Mouse (Mus musculus) embryonic fibroblast, embryonic 13.5 days (primary cell): Measurements from ENCODE around the gene Myo1b. TPM values are rescaled to one million over a fixed set of nuclear protein-coding genes. Genes with fewer than 3 reads are reported as not detected.

ENCODE experiments used
- H3K27ac ChIP-seq: 2 replicates; pipeline ENCODE4 v1.5.1; 2012; ENCODE audit warnings: low read length, control low read depth, inconsistent platforms; ENCODE audit not compliant: insufficient read depth
- H3K4me1 ChIP-seq: 2 replicates; pipeline ENCODE4 v1.6.1; 2011; ENCODE audit warnings: low read length; ENCODE audit not compliant: control insufficient read depth, insufficient read depth
- H3K4me3 ChIP-seq: 2 replicates; pipeline ENCODE4 v1.5.1; 2011; ENCODE audit warnings: mild to moderate bottlenecking, control low read depth, low read length; ENCODE audit not compliant: insufficient read depth
- CTCF ChIP-seq: IDR thresholded peaks from 2 replicates; pipeline ENCODE4 v1.5.1; 2011; ENCODE audit warnings: mild to moderate bottlenecking, control low read depth, low read length, moderate library complexity, borderline replicate concordance; ENCODE audit not compliant: insufficient read depth
- POLR2A ChIP-seq: IDR thresholded peaks from 2 replicates; pipeline ENCODE4 v1.6.1; 2011; ENCODE audit warnings: low read depth, mild to moderate bottlenecking, control low read depth, low read length, moderate library complexity
- polyA plus RNA-seq: library from polyadenylated mRNA; stranded (reverse); fragments of >200 nt; gene quantifications from 2 replicates; pipeline ENCODE4 v1.2.4, GENCODE M21; 2011; ENCODE audit warnings: low read depth; ENCODE audit not compliant: missing spikeins, insufficient read length

Myo1b gene
- polyA plus RNA-seq, 1 experiment: 66.5 TPM

DNA sequence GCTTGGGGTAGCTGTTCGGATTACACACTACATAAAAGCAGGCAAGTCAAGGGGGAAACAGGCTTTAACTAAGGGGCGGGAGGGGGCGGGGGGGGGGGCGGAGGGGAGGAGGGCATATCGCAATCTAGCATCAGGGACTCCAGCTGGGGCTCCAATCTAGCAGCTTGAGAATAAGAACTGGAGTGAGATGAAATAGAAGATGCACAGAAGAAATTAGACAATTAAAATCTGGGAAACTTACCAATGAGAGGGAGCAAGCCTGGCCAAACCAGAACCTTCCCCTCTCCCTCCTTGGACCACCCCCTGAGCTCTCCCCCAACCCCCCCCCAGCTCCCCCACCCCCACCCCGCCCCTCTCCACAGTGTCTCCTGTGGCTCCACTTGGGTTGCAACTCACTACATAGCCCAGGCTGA, 18.7 kb downstream of the Myo1b start:
- no peak overlapping the region for H3K4me3 ChIP-seq
- no peaks in the 10 kb centered on the region; the same call in 1 of the 2 replicates for H3K4me1 ChIP-seq
- TF ChIP-seq POLR2A (no peak), CTCF (no peak)
- H3K27ac ChIP-seq: no peak overlapping the region

DNA sequence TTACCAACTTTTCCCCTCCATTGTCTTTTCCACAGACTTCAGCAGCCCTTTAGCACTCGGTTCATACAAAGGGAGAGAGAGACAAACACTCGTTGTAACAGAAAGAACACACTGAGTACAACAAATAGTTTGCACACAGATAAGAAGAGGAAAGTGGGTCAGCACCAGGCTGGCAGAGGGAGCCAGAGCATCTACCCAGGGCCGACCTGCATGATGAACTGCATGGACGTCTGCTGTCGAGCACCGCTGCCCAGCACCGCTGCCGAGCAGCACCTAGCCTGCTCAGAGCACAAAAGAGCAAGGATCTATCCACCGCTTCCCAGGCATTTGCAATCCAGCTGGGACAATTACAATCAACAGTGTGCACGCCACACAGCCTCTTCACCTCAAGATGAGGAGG, 19.9 kb downstream of the Myo1b start:
- Histone ChIP-seq H3K4me1 (no peaks in the 10 kb centered on the region; the same call in 1 of the 2 replicates), H3K27ac (no peak overlapping the region), H3K4me3 (no peak overlapping the region)
- no peak for TF ChIP-seq CTCF
- TF ChIP-seq POLR2A: no peak

DNA sequence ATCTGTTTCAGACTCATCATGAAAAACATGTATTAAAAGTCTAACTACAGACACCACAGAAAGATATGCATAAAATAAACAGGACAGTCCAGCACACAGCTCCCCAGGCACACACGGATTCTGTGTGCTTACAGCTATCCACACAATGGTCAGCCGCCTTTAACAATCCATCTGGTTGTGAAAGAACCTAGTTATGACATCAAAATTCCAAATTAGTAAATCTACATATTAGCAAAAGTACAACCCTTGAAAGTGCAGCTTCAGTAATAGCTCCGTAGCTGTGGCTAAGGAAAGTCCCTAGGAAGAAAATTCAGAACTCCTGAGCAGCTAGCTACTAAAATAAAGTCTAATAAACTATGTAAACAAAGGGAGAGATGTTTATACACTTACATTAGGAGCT, 21.1 kb downstream of the Myo1b start:
- TF ChIP-seq POLR2A (no peak), CTCF (no peak)
- H3K27ac ChIP-seq: no peak overlapping the region
- no peak overlapping the region for H3K4me3 ChIP-seq
- no peaks in the 10 kb centered on the region; the same call in 1 of the 2 replicates for H3K4me1 ChIP-seq

DNA sequence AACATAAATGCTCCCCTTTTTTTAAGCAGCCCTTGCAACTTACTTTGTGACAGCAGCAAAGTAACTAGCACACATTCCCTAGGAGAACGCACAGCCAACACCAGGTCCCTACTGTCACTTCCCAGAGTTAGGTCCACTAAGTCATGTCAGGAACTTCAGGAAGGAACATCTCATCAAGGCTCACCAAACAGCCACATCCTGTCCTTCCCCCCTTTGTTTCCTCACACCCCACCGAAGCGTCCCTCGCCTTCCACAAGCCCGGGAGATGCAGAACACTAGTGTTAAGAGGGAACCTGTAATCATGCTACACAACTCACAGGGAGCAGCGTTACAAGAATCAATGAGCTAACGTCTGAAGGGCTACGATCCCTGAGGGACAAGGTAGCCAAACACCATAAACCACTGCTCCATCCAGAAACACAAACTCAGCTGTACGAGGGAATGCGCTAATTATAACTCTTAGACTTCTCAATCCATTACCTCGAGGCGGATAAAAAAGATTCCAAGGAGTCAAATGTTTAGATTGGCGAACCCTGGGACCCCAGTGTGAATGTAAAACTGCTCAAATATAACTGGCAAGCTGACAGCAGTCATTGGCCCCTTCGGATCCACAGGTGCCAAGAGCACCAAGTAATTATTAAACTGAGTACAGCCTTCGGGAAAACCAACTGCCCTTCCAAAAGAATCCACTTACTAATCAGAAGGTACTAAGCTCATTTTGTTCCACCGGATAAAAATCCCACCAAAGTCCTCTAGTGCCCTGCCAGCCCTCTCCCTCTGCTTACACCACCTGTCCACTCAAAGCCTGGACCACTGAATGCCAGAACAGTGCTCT, 22.1 kb downstream of the Myo1b start:
- TF ChIP-seq POLR2A (no peak), CTCF (no peak)
- Histone ChIP-seq H3K27ac (no peak overlapping the region), H3K4me3 (no peak overlapping the region), H3K4me1 (no peaks in the 10 kb centered on the region; the same call in 1 of the 2 replicates)

DNA sequence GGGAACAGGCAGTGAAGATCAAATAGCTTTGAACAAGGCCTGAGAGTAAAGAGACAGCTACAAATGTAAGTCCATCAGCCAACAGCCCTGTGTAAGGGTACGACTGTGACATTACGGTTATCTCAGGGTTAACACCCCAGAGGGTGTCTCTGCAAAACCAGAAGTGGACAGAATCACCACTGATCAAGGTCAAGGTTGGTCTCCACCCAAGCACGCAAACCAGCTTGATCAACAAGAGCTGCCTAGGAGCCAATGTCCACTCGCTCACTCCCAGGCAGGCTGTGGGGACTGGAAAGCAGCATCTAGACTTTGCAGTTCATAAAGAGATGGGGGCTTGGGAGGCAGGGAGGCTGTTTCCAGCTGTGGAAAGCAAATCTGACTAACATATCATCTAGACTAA, 23.9 kb downstream of the Myo1b start:
- TF ChIP-seq POLR2A (no peak), CTCF (no peak)

GRCm38 (mm10) chr1:51888046-51888813, 27.6 kb downstream of the Myo1b start:
- H3K4me1 ChIP-seq: peaks cover 12% of the 10 kb centered on the region

More for the DNA sequence above, 23.9 kb downstream of the Myo1b start:
- H3K4me3 ChIP-seq: no peak overlapping the region
- H3K27ac ChIP-seq: no peak overlapping the region
- H3K4me1 ChIP-seq: peaks cover 7% of the 10 kb centered on the region

GRCm38 (mm10) chr1:51885356-51885983, 30.4 kb downstream of the Myo1b start:
- Histone ChIP-seq H3K4me3 (no peak overlapping the region), H3K4me1 (peaks cover 12% of the 10 kb centered on the region), H3K27ac (no peak overlapping the region)
- TF ChIP-seq POLR2A: no peak
- no peak for TF ChIP-seq CTCF

More at GRCm38 (mm10) chr1:51888046-51888813, 27.6 kb downstream of the Myo1b start:
- Histone ChIP-seq H3K27ac (no peak overlapping the region), H3K4me3 (no peak overlapping the region)
- no peak for TF ChIP-seq CTCF

DNA sequence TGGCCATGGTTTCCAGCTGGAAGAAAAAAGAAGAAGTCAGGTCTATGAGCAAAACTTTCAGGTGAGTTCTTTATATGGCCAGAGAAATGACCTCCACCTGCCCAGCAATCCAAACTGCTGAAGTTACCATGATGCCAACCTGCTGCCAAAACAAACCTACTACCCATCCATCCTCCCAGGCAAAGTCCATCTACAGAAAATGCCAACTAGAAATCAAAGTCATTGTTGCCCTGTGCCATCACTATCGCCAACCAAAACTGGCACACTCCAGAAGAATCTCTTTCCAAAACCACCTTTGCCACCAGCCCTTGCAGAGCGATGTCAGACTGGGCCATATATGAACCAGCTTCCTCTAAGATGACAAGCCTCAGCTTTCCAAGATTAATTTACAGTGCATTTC, 32.7 kb downstream of the Myo1b start:
- no peak overlapping the region for H3K27ac ChIP-seq
- TF ChIP-seq CTCF (no peak), POLR2A (no peak)
- H3K4me1 ChIP-seq: peaks cover 19% of the 10 kb centered on the region
- H3K4me3 ChIP-seq: no peak overlapping the region

DNA sequence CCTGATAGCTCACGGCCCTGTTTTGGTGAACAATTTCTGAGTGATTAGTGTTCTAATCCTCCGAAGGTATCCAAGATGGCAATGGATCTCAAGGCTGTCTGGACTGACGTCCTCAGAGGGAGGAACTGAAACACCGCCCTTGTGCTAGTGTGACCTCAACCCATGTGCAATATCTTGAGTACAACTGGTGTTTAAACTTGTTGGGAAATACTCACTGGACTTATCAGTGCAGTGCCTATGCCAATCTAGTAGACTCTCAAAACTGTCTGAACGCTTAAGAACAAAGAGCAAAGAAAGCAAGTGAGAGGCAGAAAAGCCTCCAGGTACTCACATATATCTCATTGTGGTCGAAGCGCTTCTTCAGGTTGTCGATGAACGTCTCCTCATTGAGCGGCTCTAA, 33.1 kb downstream of the Myo1b start:
- H3K4me3 ChIP-seq: no peak overlapping the region
- H3K27ac ChIP-seq: no peak overlapping the region
- H3K4me1 ChIP-seq: peaks cover 17% of the 10 kb centered on the region
- TF ChIP-seq CTCF: no peak
- TF ChIP-seq POLR2A: no peak
